Mouse (Mus musculus): ENCODE results near the gene Dock1. TPM values are rescaled to one million over a fixed set of nuclear protein-coding genes. Genes with fewer than 3 reads are reported as not detected.

The Dock1 gene
- polyA plus RNA-seq, 1 experiment from 2014 or later = 24.6 TPM

DNA sequence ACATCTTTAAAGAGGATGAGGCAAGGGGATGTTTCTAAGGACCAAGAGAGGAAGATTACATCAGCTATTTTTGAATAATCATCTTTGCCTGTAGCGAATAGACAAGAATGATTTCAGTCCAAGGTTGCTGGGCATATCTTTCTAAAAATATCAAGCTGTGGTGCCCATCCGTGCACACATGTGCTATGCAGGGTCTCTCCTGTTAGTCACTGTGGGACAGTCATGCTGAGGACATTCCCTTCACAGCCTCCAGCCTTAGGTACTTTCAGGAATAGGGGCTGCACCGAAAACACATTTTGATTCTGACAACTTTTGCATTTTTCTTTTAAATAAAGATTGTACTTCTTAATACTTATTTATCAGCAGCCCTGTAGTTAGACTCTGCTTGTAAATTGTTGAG is 124.4 kb downstream of the Dock1 start:
- no peaks in the 10 kb centered on the region for H3K79me2 ChIP-seq (ENCODE audit: inconsistent target)
- H3K4me3 ChIP-seq (ENCODE audit: inconsistent target) = no peak overlapping the region
- H3K27ac ChIP-seq = no peak overlapping the region
- 100% methylated on average over 3 of the region's 3 CpGs for WGBS (ENCODE audit: missing documents)
- 0 out of 2 replicates have a peak, but pooled peaks cover 4% of the 10 kb centered on the region for H3K36me3 ChIP-seq (ENCODE audit: inconsistent target)

- no peak overlapping the region for H3K27ac ChIP-seq
- H3K79me2 ChIP-seq (ENCODE audit: inconsistent target) = no peaks in the 10 kb centered on the region
- peaks cover 5% of the 10 kb centered on the region; the same call in 1 of the 2 replicates for H3K36me3 ChIP-seq (ENCODE audit: inconsistent target)
- H3K4me3 ChIP-seq (ENCODE audit: inconsistent target) = no peak overlapping the region
- 72% methylated on average over 4 of the region's 4 CpGs for WGBS (ENCODE audit: missing documents)
Observed at GRCm38 (mm10) chr7:134800079-134800478, 129.6 kb downstream of the Dock1 start.

GRCm38 (mm10) chr7:134804422-134804821 is 134.0 kb downstream of the Dock1 start:
- Histone ChIP-seq H3K4me3 (ENCODE audit: inconsistent target) (no peak overlapping the region), H3K36me3 (ENCODE audit: inconsistent target) (peaks cover 8% of the 10 kb centered on the region; the same call in 1 of the 2 replicates), H3K79me2 (ENCODE audit: inconsistent target) (no peaks in the 10 kb centered on the region), H3K27ac (no peak overlapping the region)
- 98% methylated on average over 4 of the region's 4 CpGs for WGBS (ENCODE audit: missing documents)

DNA sequence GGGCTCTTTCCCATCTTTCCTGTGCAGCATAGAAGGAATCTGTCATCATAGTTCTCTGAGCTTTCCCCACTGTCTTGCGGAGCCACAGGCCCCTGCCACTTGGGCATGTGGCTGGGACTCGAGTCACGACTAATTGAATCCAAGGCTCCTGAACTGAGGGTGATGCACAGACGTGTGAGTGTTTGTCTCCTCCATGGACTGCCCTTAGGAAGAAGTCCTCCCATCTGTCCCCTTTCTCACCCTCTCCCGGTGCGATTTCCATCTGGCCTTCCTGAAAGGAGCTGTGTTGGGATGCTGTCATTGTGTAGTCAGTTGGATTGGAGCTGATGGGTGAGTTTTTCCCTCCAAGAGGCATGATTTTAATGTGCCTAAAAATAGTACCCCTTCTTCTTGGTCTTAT is 136.3 kb downstream of the Dock1 start:
- Histone ChIP-seq H3K79me2 (ENCODE audit: inconsistent target) (no peaks in the 10 kb centered on the region), H3K4me3 (ENCODE audit: inconsistent target) (no peak overlapping the region)
- WGBS (ENCODE audit: missing documents) = 96% methylated on average over 6 of the region's 6 CpGs

GRCm38 (mm10) chr7:134808406-134808805 is 138.0 kb downstream of the Dock1 start:
- WGBS (ENCODE audit: missing documents) = 47% methylated on average over 2 of the region's 2 CpGs
- H3K36me3 ChIP-seq (ENCODE audit: inconsistent target) = peaks cover 8% of the 10 kb centered on the region; the same call in 1 of the 2 replicates
- no peaks in the 10 kb centered on the region for H3K79me2 ChIP-seq (ENCODE audit: inconsistent target)
- no peak overlapping the region for H3K4me3 ChIP-seq (ENCODE audit: inconsistent target)
- H3K27ac ChIP-seq = no peak overlapping the region

More for the DNA sequence above, 136.3 kb downstream of the Dock1 start:
- H3K36me3 ChIP-seq (ENCODE audit: inconsistent target) = peaks cover 8% of the 10 kb centered on the region; the same call in 1 of the 2 replicates
- no peak overlapping the region for H3K27ac ChIP-seq

DNA sequence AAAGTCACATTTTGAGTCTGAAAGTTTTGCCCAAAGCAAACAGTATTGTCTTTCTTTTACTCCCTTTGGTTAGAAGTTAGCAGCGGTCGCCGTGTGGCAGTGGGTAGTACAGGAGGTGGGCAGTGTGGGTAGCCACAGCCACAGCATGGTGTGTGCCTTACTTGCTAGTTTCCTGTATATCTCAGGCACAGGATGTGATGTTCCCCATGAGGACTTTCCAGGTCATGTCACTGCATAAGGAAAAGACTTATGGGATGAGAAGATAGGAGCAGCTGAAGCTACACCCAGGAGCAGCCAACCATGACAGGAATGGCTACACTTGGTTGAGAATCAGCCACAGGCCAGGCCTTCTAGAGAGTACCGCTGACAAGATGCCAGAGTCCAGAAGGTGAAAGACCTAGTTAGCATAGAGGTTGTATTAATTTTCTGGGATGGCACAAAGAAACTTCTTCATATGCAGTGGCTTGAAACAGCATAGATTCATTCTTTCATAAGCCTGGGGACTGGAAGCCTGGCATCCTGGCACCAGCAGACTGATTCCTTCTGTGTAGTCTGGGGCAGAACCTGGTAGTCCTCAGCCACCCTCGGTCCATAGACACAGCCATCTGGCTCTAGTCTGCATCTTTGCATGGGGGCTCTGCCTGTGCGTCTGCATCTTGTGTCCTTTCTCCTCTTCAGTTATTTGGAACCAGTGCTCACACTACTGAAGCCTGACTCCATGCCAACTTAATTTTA is 139.0 kb downstream of the Dock1 start:
- H3K27ac ChIP-seq = no peak overlapping the region
- WGBS (ENCODE audit: missing documents) = 83% methylated on average over 6 of the region's 6 CpGs
- H3K79me2 ChIP-seq (ENCODE audit: inconsistent target) = no peaks in the 10 kb centered on the region
- peaks cover 8% of the 10 kb centered on the region; the same call in 1 of the 2 replicates for H3K36me3 ChIP-seq (ENCODE audit: inconsistent target)
- H3K4me3 ChIP-seq (ENCODE audit: inconsistent target) = no peak overlapping the region

GRCm38 (mm10) chr7:134818471-134818870 is 148.0 kb downstream of the Dock1 start:
- WGBS (ENCODE audit: missing documents) = 96% methylated on average over 5 of the region's 5 CpGs
- Histone ChIP-seq H3K4me3 (ENCODE audit: inconsistent target) (no peak overlapping the region), H3K27ac (no peak overlapping the region), H3K79me2 (ENCODE audit: inconsistent target) (no peaks in the 10 kb centered on the region), H3K36me3 (ENCODE audit: inconsistent target) (no peaks in the 10 kb centered on the region)

- H3K36me3 ChIP-seq (ENCODE audit: inconsistent target) = no peaks in the 10 kb centered on the region
- no peak overlapping the region for H3K4me3 ChIP-seq (ENCODE audit: inconsistent target)
- no peaks in the 10 kb centered on the region for H3K79me2 ChIP-seq (ENCODE audit: inconsistent target)
- no peak overlapping the region for H3K27ac ChIP-seq
- 100% methylated on average over 1 of the region's 1 CpGs for WGBS (ENCODE audit: missing documents)
Observed at GRCm38 (mm10) chr7:134821264-134821663, 150.8 kb downstream of the Dock1 start.

DNA sequence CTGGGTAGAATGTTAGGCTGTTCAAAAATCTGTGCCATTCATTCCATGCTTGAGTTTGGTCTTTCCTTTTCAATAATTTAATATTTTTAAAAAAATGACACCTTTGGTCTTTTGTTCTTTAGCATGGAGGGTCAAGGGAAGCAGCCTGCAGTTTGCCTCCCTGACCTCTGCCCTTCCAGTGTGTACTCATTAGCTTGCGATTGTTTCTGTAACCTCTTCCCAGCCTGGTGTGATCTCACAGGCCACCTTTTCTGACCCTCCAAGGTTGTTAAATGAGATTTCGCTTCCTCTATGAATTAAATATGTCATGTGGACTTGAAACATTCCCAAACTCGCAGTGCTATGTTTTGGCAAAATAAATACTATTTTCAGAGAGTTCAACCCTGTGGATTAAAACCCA is 151.6 kb downstream of the Dock1 start:
- WGBS (ENCODE audit: missing documents) = 92% methylated on average over 3 of the region's 3 CpGs
- Histone ChIP-seq H3K79me2 (ENCODE audit: inconsistent target) (no peaks in the 10 kb centered on the region), H3K36me3 (ENCODE audit: inconsistent target) (no peaks in the 10 kb centered on the region), H3K4me3 (ENCODE audit: inconsistent target) (no peak overlapping the region), H3K27ac (no peak overlapping the region)

GRCm38 (mm10) chr7:134823891-134824290 is 153.4 kb downstream of the Dock1 start:
- WGBS (ENCODE audit: missing documents) = 88% methylated on average over 4 of the region's 4 CpGs
- H3K79me2 ChIP-seq (ENCODE audit: inconsistent target) = no peaks in the 10 kb centered on the region
- H3K4me3 ChIP-seq (ENCODE audit: inconsistent target) = no peak overlapping the region
- no peak overlapping the region for H3K27ac ChIP-seq
- H3K36me3 ChIP-seq (ENCODE audit: inconsistent target) = no peaks in the 10 kb centered on the region

- Histone ChIP-seq H3K79me2 (ENCODE audit: inconsistent target) (no peaks in the 10 kb centered on the region), H3K4me3 (ENCODE audit: inconsistent target) (no peak overlapping the region), H3K36me3 (ENCODE audit: inconsistent target) (no peaks in the 10 kb centered on the region), H3K27ac (no peak overlapping the region)
- WGBS (ENCODE audit: missing documents) = 94% methylated on average over 2 of the region's 2 CpGs
Observed at GRCm38 (mm10) chr7:134840066-134840465, 169.6 kb downstream of the Dock1 start.

GRCm38 (mm10) chr7:134842751-134843150 is 172.3 kb downstream of the Dock1 start:
- WGBS (ENCODE audit: missing documents) = 96% methylated on average over 4 of the region's 4 CpGs
- Histone ChIP-seq H3K4me3 (ENCODE audit: inconsistent target) (no peak overlapping the region), H3K79me2 (ENCODE audit: inconsistent target) (no peaks in the 10 kb centered on the region), H3K36me3 (ENCODE audit: inconsistent target) (no peaks in the 10 kb centered on the region), H3K27ac (no peak overlapping the region)

DNA sequence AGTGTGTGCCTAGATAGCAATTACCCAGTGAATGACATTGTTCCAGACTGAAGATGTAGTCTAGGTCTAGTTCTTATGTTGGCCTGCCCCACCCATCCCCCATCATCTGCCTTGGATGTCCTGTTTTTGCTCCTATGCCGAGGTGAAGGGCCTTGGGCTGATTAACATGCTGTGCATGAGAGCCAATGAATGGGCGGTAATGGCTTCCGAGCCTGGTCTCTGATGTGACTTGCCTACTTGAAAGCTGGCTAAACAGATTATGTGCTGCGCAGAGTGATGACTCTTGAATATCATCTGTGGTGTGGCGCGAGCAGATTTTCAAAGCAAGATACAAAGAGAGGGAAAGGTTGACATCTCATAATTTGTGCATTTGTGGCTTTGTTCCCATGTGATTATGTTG is 191.5 kb downstream of the Dock1 start:
- 96% methylated on average over 6 of the region's 6 CpGs for WGBS (ENCODE audit: missing documents)
- Histone ChIP-seq H3K79me2 (ENCODE audit: inconsistent target) (no peaks in the 10 kb centered on the region), H3K27ac (no peak overlapping the region), H3K4me3 (ENCODE audit: inconsistent target) (no peak overlapping the region), H3K36me3 (ENCODE audit: inconsistent target) (no peaks in the 10 kb centered on the region)

- Histone ChIP-seq H3K36me3 (ENCODE audit: inconsistent target) (no peaks in the 10 kb centered on the region), H3K4me3 (ENCODE audit: inconsistent target) (no peak overlapping the region), H3K27ac (no peak overlapping the region), H3K79me2 (ENCODE audit: inconsistent target) (no peaks in the 10 kb centered on the region)
- 95% methylated on average over 2 of the region's 2 CpGs for WGBS (ENCODE audit: missing documents)
Observed at GRCm38 (mm10) chr7:134864175-134864574, 193.7 kb downstream of the Dock1 start.

GRCm38 (mm10) chr7:134872511-134872910 is 202.1 kb downstream of the Dock1 start:
- Histone ChIP-seq H3K36me3 (ENCODE audit: inconsistent target) (peaks cover 6% of the 10 kb centered on the region; the same call in 1 of the 2 replicates), H3K4me3 (ENCODE audit: inconsistent target) (no peak overlapping the region), H3K79me2 (ENCODE audit: inconsistent target) (no peaks in the 10 kb centered on the region), H3K27ac (no peak overlapping the region)
- 95% methylated on average over 3 of the region's 3 CpGs for WGBS (ENCODE audit: missing documents)
